Mouse (Mus musculus) CD8-positive naive resting alpha-beta T cell, adult 2 months (primary cell): Measurements from ENCODE around the gene Cttnbp2.

ENCODE experiments used
- DNase-seq, 2 experiments: peaks; one replicate each; pipeline ENCODE4 v3.0.0; 2022; ENCODE audit warnings: low read depth in 2 of 2, low spot score in 2 of 2

Cttnbp2 gene

DNA sequence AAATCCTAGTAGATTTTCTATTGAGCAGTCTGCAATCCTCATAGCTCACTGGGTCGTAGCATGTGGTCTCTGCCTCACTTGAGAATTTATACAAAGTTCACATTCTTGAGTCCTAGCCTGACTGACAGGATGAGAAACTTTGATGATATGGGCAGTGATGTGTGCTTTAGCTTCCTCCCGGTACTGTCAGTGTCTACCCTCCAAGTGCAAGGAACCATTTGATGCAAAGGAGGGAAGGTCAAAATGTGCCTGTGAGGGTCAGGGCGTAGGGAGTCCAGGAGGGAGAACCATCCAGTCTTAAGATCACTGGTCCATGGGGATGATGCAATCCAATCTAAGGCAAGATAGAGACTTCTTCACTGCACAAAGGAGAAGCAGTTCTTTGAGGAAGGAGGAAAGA, 179.2 kb downstream of the Cttnbp2 start:
- no peak for DNase-seq

GRCm38 (mm10) chr6:18322950-18323349, 191.7 kb downstream of the Cttnbp2 start:
- DNase-seq: no peak
